Mouse (Mus musculus): ENCODE measurements at regions not wholly inside any gene's neighbourhood (a gene's known extent, or its start where the extent isn't known, plus 50 kb on each side); places are given as distances from the start of the nearest gene placed in this dataset.

DNA sequence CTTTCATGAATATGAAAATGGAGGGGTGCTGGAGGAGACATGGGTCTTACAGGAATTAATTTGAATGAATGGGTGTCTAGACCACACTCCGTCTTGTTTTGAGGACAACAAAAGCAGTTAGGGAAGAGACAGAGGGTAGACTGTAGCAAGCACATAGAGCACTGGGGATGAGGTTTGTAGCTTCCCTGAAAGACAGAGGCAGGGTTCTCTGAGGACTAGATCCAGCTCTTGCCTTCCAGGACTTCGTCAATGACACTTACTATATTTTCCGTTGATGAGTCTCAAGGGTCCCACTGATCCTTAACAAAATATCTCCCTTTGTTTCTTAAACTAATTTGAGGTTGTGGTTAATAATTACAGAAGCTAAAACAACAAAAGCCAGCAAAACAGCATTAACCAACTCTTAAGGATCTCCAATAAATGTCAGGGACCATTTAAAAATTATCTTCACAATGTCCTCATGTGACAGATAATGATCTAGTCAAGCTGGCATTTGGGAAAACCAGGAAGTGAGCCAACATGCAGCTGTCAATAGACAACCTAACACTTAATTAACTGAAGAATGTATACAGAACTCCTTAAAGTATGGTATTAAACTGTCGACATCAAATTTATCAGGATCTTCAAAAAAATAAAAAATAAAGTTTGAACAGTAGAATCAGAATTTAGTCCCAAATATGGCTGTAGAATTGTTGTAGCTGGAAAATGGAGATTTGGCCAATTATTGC, 531.6 kb upstream of the C030005K15Rik start:
- TF ChIP-seq EP300 (IDR thresholded peaks at IDR 0.05; ENCODE audit: low read depth) (no peak), CTCF (IDR thresholded peaks at IDR 0.05; ENCODE audit: low read depth) (no peak)
- no peaks in the 10 kb centered on the region; the same call in 1 of the 2 replicates for H3K9me3 ChIP-seq (replicated peaks; ENCODE audit: control insufficient read depth, low read length)
- H3K27ac ChIP-seq (ENCODE audit: low read depth) = no peak overlapping the region
- no peak overlapping the region for H3K4me2 ChIP-seq (ENCODE audit: low read depth, low read length)
- DNase-seq (ENCODE audit: low spot score) (no peak), ATAC-seq (ENCODE audit: insufficient read depth, low read depth) (no peak)
- H3K4me1 ChIP-seq (ENCODE audit: control insufficient read depth, insufficient read depth) = no peaks in the 10 kb centered on the region
- H3K9ac ChIP-seq (replicated peaks; ENCODE audit: low read depth, low read length) = no peak overlapping the region
- no peaks in the 10 kb centered on the region for H3K36me3 ChIP-seq (replicated peaks; ENCODE audit: control insufficient read depth, insufficient read depth, low read length)
- H3K4me3 ChIP-seq (ENCODE audit: low read depth, low read length) = no peak overlapping the region
- H3K27me3 ChIP-seq (ENCODE audit: control insufficient read depth, insufficient read depth, low read length) = no peaks in the 10 kb centered on the region
- 63% methylated on average over 4 of the region's 4 CpGs for WGBS

DNA sequence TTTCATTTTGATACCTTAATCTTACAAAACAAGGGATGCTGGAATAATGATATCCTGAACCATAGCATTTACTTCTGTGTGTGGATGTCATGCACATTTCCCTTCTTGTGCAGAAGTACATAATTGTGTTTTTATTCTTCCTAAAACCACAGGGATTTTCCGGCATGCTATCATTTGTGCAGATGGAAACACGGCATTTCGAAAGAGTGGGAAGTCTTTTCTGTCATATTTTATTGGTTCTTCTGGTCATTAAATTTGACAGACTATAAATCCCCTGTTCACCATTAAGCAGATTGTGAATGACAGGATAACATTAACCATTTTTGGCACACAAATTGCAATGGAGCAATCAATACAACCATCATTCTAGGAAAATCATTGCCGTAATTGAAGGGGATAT, 532.7 kb upstream of the C030005K15Rik start:
- Histone ChIP-seq H3K4me3 (ENCODE audit: low read depth, low read length) (no peak overlapping the region), H3K27me3 (ENCODE audit: control insufficient read depth, insufficient read depth, low read length) (no peaks in the 10 kb centered on the region), H3K27ac (ENCODE audit: low read depth) (no peak overlapping the region), H3K9me3 (replicated peaks; ENCODE audit: control insufficient read depth, low read length) (no peaks in the 10 kb centered on the region; the same call in 1 of the 2 replicates), H3K4me2 (ENCODE audit: low read depth, low read length) (no peak overlapping the region), H3K9ac (replicated peaks; ENCODE audit: low read depth, low read length) (no peak overlapping the region), H3K4me1 (ENCODE audit: control insufficient read depth, insufficient read depth) (no peaks in the 10 kb centered on the region), H3K36me3 (replicated peaks; ENCODE audit: control insufficient read depth, insufficient read depth, low read length) (no peaks in the 10 kb centered on the region)
- 89% methylated on average over 4 of the region's 4 CpGs for WGBS
- ATAC-seq (ENCODE audit: insufficient read depth, low read depth) = no peak
- DNase-seq (ENCODE audit: low spot score) = no peak
- no peak for TF ChIP-seq CTCF (IDR thresholded peaks at IDR 0.05; ENCODE audit: low read depth)
- TF ChIP-seq EP300 (IDR thresholded peaks at IDR 0.05; ENCODE audit: low read depth) = no peak

DNA sequence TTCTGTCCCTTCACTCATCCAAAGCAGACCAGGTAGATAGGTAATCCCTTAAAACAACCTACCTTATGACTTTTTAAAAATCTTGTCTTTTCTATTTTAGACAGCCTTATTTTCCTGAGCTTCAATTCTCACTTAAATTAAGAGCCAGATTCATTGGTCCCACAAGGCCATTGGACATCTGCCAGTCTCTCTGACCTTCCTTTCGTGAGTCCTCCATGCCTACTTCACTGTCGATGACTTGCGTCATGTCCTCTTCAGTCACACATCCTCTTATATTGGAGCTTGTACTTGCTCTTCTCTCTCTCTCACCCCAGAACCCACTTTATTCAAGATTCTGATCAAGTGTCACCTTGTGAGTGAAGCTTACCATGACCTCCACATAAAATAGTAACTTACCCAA, 542.0 kb upstream of the C030005K15Rik start:
- WGBS = 48% methylated on average over 3 of the region's 3 CpGs
- no peak for ATAC-seq (ENCODE audit: insufficient read depth, low read depth)
- Histone ChIP-seq H3K4me2 (ENCODE audit: low read depth, low read length) (no peak overlapping the region), H3K9ac (replicated peaks; ENCODE audit: low read depth, low read length) (no peak overlapping the region), H3K9me3 (replicated peaks; ENCODE audit: control insufficient read depth, low read length) (no peaks in the 10 kb centered on the region), H3K27ac (ENCODE audit: low read depth) (no peak overlapping the region), H3K27me3 (ENCODE audit: control insufficient read depth, insufficient read depth, low read length) (no peaks in the 10 kb centered on the region), H3K4me3 (ENCODE audit: low read depth, low read length) (no peak overlapping the region), H3K36me3 (replicated peaks; ENCODE audit: control insufficient read depth, insufficient read depth, low read length) (no peaks in the 10 kb centered on the region), H3K4me1 (ENCODE audit: control insufficient read depth, insufficient read depth) (no peaks in the 10 kb centered on the region)
- TF ChIP-seq CTCF (IDR thresholded peaks at IDR 0.05; ENCODE audit: low read depth) = no peak
- no peak for TF ChIP-seq EP300 (IDR thresholded peaks at IDR 0.05; ENCODE audit: low read depth)
- DNase-seq (ENCODE audit: low spot score) = no peak

DNA sequence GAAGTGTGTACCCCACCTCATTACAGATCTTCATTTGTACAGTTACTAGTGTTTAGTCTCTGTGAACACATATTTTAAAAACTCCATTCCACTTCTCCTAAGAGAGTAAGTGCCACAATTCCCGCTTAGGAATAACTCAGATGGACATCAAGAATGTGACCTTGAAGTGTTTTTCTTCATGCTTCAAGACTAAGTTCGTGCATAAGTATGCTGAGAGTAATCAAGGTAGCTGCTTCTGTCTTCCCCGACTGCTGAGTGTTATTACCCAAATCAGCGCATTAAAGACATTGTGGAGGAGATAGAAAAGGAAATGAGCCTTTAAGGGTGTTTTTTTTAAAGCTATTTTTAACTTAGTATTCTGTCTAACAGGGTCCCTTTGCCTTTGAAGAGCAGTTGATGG, 565.1 kb upstream of the C030005K15Rik start:
- 0 out of 2 replicates have a peak overlapping the region, but pooled peaks have one; percentile 15 for H3K27ac ChIP-seq (ENCODE audit: low read depth)
- no peaks in the 10 kb centered on the region for H3K9me3 ChIP-seq (replicated peaks; ENCODE audit: control insufficient read depth, low read length)
- WGBS = 12% methylated on average over 4 of the region's 4 CpGs
- ATAC-seq (ENCODE audit: insufficient read depth, low read depth) = no peak
- H3K4me1 ChIP-seq (ENCODE audit: control insufficient read depth, insufficient read depth) = peaks cover 9% of the 10 kb centered on the region; the same call in 1 of the 2 replicates
- no peak overlapping the region for H3K4me3 ChIP-seq (ENCODE audit: low read depth, low read length)
- DNase-seq (ENCODE audit: low spot score) = no peak
- no peak overlapping the region for H3K9ac ChIP-seq (replicated peaks; ENCODE audit: low read depth, low read length)
- no peaks in the 10 kb centered on the region for H3K36me3 ChIP-seq (replicated peaks; ENCODE audit: control insufficient read depth, insufficient read depth, low read length)
- no peaks in the 10 kb centered on the region for H3K27me3 ChIP-seq (ENCODE audit: control insufficient read depth, insufficient read depth, low read length)
- TF ChIP-seq CTCF (IDR thresholded peaks at IDR 0.05; ENCODE audit: low read depth) (no peak), EP300 (IDR thresholded peaks at IDR 0.05; ENCODE audit: low read depth) (no peak)
- no peak overlapping the region; the same call in 1 of the 2 replicates for H3K4me2 ChIP-seq (ENCODE audit: low read depth, low read length)

DNA sequence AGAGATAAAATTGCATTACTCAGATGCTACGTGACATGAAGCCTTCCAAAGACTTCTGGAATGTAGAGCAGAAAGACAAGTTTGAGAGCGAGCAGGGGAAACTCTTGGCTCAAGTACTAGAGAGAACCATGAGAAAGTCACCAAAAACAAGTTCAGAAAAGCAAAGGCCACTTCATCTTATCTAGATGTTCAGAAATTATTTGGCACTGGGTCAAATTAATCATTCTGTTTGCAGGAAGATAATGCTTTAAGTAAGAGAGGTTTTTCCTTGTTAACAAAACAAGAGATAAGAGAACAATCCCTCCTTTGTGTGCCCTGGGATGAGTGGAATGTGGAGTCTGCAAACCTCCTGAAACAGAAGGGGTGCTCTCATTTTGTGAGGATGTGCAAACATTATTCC, 565.6 kb upstream of the C030005K15Rik start:
- no peaks in the 10 kb centered on the region for H3K36me3 ChIP-seq (replicated peaks; ENCODE audit: control insufficient read depth, insufficient read depth, low read length)
- H3K27ac ChIP-seq (ENCODE audit: low read depth) = 0 out of 2 replicates have a peak overlapping the region, but pooled peaks have one; percentile 15
- H3K27me3 ChIP-seq (ENCODE audit: control insufficient read depth, insufficient read depth, low read length) = no peaks in the 10 kb centered on the region
- H3K9ac ChIP-seq (replicated peaks; ENCODE audit: low read depth, low read length) = no peak overlapping the region
- peaks cover 9% of the 10 kb centered on the region; the same call in 1 of the 2 replicates for H3K4me1 ChIP-seq (ENCODE audit: control insufficient read depth, insufficient read depth)
- no peak overlapping the region for H3K4me3 ChIP-seq (ENCODE audit: low read depth, low read length)
- no peak for ATAC-seq (ENCODE audit: insufficient read depth, low read depth)
- 4% methylated on average over 2 of the region's 2 CpGs for WGBS
- no peak overlapping the region; the same call in 1 of the 2 replicates for H3K4me2 ChIP-seq (ENCODE audit: low read depth, low read length)
- no peaks in the 10 kb centered on the region for H3K9me3 ChIP-seq (replicated peaks; ENCODE audit: control insufficient read depth, low read length)
- peak; percentile 13 for DNase-seq (ENCODE audit: low spot score)
- TF ChIP-seq CTCF (IDR thresholded peaks at IDR 0.05; ENCODE audit: low read depth) (no peak), EP300 (IDR thresholded peaks at IDR 0.05; ENCODE audit: low read depth) (no peak)

DNA sequence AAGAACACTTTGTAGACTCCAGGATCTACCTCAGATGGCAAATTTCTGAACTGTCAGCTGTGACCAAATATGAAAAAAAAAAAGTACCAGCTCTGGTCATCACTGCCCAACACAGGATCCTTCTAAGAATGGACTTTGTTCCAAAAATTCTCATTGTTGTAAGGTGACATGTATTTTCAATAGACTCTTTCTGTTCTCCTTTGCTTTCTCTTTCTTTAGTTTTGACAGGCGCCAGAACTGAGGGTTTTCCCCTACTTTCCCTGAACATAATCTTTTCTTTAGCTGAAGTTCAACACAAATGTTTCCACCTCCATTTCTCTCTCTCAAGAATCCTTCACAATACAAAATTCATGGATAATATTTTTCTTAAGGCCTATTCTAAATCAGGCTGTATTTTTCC, 579.1 kb upstream of the C030005K15Rik start:
- no peaks in the 10 kb centered on the region for H3K36me3 ChIP-seq (replicated peaks; ENCODE audit: control insufficient read depth, insufficient read depth, low read length)
- H3K4me2 ChIP-seq (ENCODE audit: low read depth, low read length) = no peak overlapping the region
- no peaks in the 10 kb centered on the region for H3K9me3 ChIP-seq (replicated peaks; ENCODE audit: control insufficient read depth, low read length)
- no peaks in the 10 kb centered on the region for H3K4me1 ChIP-seq (ENCODE audit: control insufficient read depth, insufficient read depth)
- DNase-seq (ENCODE audit: low spot score) (no peak), ATAC-seq (ENCODE audit: insufficient read depth, low read depth) (no peak)
- 90% methylated on average over 1 of the region's 1 CpGs for WGBS
- no peak overlapping the region for H3K27ac ChIP-seq (ENCODE audit: low read depth)
- no peaks in the 10 kb centered on the region for H3K27me3 ChIP-seq (ENCODE audit: control insufficient read depth, insufficient read depth, low read length)
- TF ChIP-seq CTCF (IDR thresholded peaks at IDR 0.05; ENCODE audit: low read depth) (no peak), EP300 (IDR thresholded peaks at IDR 0.05; ENCODE audit: low read depth) (no peak)
- H3K9ac ChIP-seq (replicated peaks; ENCODE audit: low read depth, low read length) = no peak overlapping the region
- H3K4me3 ChIP-seq (ENCODE audit: low read depth, low read length) = no peak overlapping the region

Data from heart, postnatal 0 days (tissue).